In genomic region chr2:53106472-53106871, GRCm38 (mm10) we compare ENCODE assay signal across 20 mouse cellular contexts.
DNase-seq lines count a peak whose midpoint lies in the region; ATAC-seq and TF ChIP-seq lines count a peak whose summit lies in the region.
"Had no signal": no experiment of that assay in that cellular context is flagged by ENCODE, and none has a peak within 500 bp of the region (broad histone marks: within the 10 kb centered on the region; RNA-seq: fewer than 3 reads in every experiment).

No protein-coding gene starts in this region.

- no peaks in the 10 kb centered on the region for H3K4me1 ChIP-seq in forebrain, embryonic 14.5 days (ENCODE audit: control insufficient read depth, insufficient read depth, low read length)
- no peaks in the 10 kb centered on the region for H3K4me1 ChIP-seq in forebrain, embryonic 11.5 days (replicated peaks; ENCODE audit: control insufficient read depth, insufficient read depth, low read length)
- H3K4me1 ChIP-seq in hindbrain, embryonic 15.5 days (replicated peaks), result 0 out of 2 replicates have a peak, but pooled peaks cover 2% of the 10 kb centered on the region
- H3K4me1 ChIP-seq in hindbrain, embryonic 11.5 days (replicated peaks; ENCODE audit: control insufficient read depth, insufficient read depth, low read length), result no peaks in the 10 kb centered on the region
- H3K4me1 ChIP-seq in lung, embryonic 14.5 days (ENCODE audit: insufficient read depth), result no peaks in the 10 kb centered on the region
- H3K4me1 ChIP-seq in forebrain, embryonic 16.5 days (replicated peaks; ENCODE audit: control insufficient read depth, insufficient read depth, low read length), result peaks cover 7% of the 10 kb centered on the region; the same call in 1 of the 2 replicates
- H3K4me1 ChIP-seq: embryonic facial prominence, embryonic 13.5 days; heart, embryonic 13.5 days had no signal

- peak; percentile 16; the same call in 1 of the 2 replicates for ATAC-seq in forebrain, embryonic 14.5 days
- ATAC-seq in forebrain, embryonic 11.5 days (replicated peaks; ENCODE audit: low FRiP score), result no peak
- peak; percentile 21; the same call in 1 of the 2 replicates for ATAC-seq in hindbrain, embryonic 15.5 days (ENCODE audit: low FRiP score, low read depth)
- no peak for ATAC-seq in hindbrain, embryonic 11.5 days (ENCODE audit: low FRiP score)
- ATAC-seq in lung, embryonic 14.5 days (ENCODE audit: insufficient read depth), result peak; percentile 50; the same call in 1 of the 2 replicates
- peak; percentile 34 for ATAC-seq in forebrain, embryonic 16.5 days
- ATAC-seq: activated CD4-positive, CD25-positive, alpha-beta regulatory T cell, adult 4 months; Patski had no signal

- 82% methylated on average over 8 of the region's 8 CpGs for WGBS in forebrain, embryonic 14.5 days
- 95% methylated on average over 8 of the region's 8 CpGs for WGBS in forebrain, embryonic 11.5 days
- 88% methylated on average over 8 of the region's 8 CpGs for WGBS in hindbrain, embryonic 15.5 days
- 96% methylated on average over 8 of the region's 8 CpGs for WGBS in hindbrain, embryonic 11.5 days
- WGBS in lung, embryonic 14.5 days, result 65% methylated on average over 8 of the region's 8 CpGs
- 85% methylated on average over 8 of the region's 8 CpGs for WGBS in forebrain, embryonic 16.5 days

- TF ChIP-seq CTCF in lung, embryonic 14.5 days (IDR thresholded peaks at IDR 0.05; ENCODE audit: low read depth), result no peak

- no peak for DNase-seq in forebrain, embryonic 14.5 days (ENCODE audit: low spot score)
- no peak for DNase-seq in forebrain, embryonic 11.5 days (ENCODE audit: low spot score)
- DNase-seq in hindbrain, embryonic 11.5 days (ENCODE audit: low spot score), result no peak
- peak; percentile 48 for DNase-seq in lung, embryonic 14.5 days
- no peak for DNase-seq in lung, postnatal 10 days
- no peak for DNase-seq in gastrocnemius, postnatal 25 days
- DNase-seq: adrenal gland, postnatal 14 days; cerebellum, adult 11-12 months; cerebellum, adult 9-11 months; cerebellum, postnatal 36 days; gastrocnemius, postnatal 10 days; heart, postnatal 36 days; kidney, adult 11 months; kidney, adult 9 months had no signal

- peak overlapping the region; percentile 35; the same call in 1 of the 2 replicates for H3K27ac ChIP-seq in forebrain, embryonic 14.5 days (ENCODE audit: low read depth, low read length)
- no peak overlapping the region for H3K27ac ChIP-seq in forebrain, embryonic 11.5 days (ENCODE audit: low read depth, low read length)
- no peak overlapping the region for H3K27ac ChIP-seq in hindbrain, embryonic 15.5 days (replicated peaks)
- no peak overlapping the region for H3K27ac ChIP-seq in hindbrain, embryonic 11.5 days (ENCODE audit: low read depth, low read length)
- no peak overlapping the region for H3K27ac ChIP-seq in lung, embryonic 14.5 days (ENCODE audit: low read depth)
- H3K27ac ChIP-seq in forebrain, embryonic 16.5 days (ENCODE audit: low read length), result peak overlapping the region; percentile 20
- H3K27ac ChIP-seq: embryonic facial prominence, embryonic 13.5 days; heart, embryonic 13.5 days had no signal

- no peak overlapping the region for H3K4me2 ChIP-seq in forebrain, embryonic 14.5 days (ENCODE audit: low read length)
- H3K4me2 ChIP-seq in forebrain, embryonic 11.5 days (ENCODE audit: low read depth, low read length, severe bottlenecking), result no peak overlapping the region
- H3K4me2 ChIP-seq in hindbrain, embryonic 15.5 days, result no peak overlapping the region
- no peak overlapping the region for H3K4me2 ChIP-seq in hindbrain, embryonic 11.5 days (replicated peaks; ENCODE audit: low read depth, low read length)
- no peak overlapping the region for H3K4me2 ChIP-seq in lung, embryonic 14.5 days
- H3K4me2 ChIP-seq in forebrain, embryonic 16.5 days (ENCODE audit: low read length), result no peak overlapping the region
- H3K4me2 ChIP-seq: embryonic facial prominence, embryonic 13.5 days; heart, embryonic 13.5 days had no signal

- H3K9ac ChIP-seq in forebrain, embryonic 14.5 days (ENCODE audit: low read length), result no peak overlapping the region
- H3K9ac ChIP-seq in forebrain, embryonic 11.5 days (ENCODE audit: low read length), result no peak overlapping the region
- no peak overlapping the region for H3K9ac ChIP-seq in hindbrain, embryonic 15.5 days
- H3K9ac ChIP-seq in hindbrain, embryonic 11.5 days (ENCODE audit: low read depth, low read length), result no peak overlapping the region
- H3K9ac ChIP-seq in lung, embryonic 14.5 days, result no peak overlapping the region
- no peak overlapping the region for H3K9ac ChIP-seq in forebrain, embryonic 16.5 days (replicated peaks; ENCODE audit: low read depth, low read length)
- H3K9ac ChIP-seq: embryonic facial prominence, embryonic 13.5 days; heart, embryonic 13.5 days had no signal

- H3K9me3 ChIP-seq in forebrain, embryonic 14.5 days (replicated peaks; ENCODE audit: control insufficient read depth, low read length), result no peaks in the 10 kb centered on the region
- no peaks in the 10 kb centered on the region for H3K9me3 ChIP-seq in forebrain, embryonic 11.5 days (ENCODE audit: control insufficient read depth, low read length)
- H3K9me3 ChIP-seq in hindbrain, embryonic 15.5 days, result no peaks in the 10 kb centered on the region
- no peaks in the 10 kb centered on the region for H3K9me3 ChIP-seq in hindbrain, embryonic 11.5 days (ENCODE audit: control insufficient read depth, low read length)
- H3K9me3 ChIP-seq in lung, embryonic 14.5 days (ENCODE audit: low read depth, low read length), result no peaks in the 10 kb centered on the region
- no peaks in the 10 kb centered on the region for H3K9me3 ChIP-seq in forebrain, embryonic 16.5 days (ENCODE audit: control insufficient read depth, low read length)
- H3K9me3 ChIP-seq: embryonic facial prominence, embryonic 13.5 days; heart, embryonic 13.5 days had no signal

- no peak overlapping the region for H3K4me3 ChIP-seq in forebrain, embryonic 14.5 days (ENCODE audit: low read depth, low read length)
- H3K4me3 ChIP-seq in forebrain, embryonic 11.5 days (ENCODE audit: low read depth, low read length), result no peak overlapping the region
- no peak overlapping the region for H3K4me3 ChIP-seq in hindbrain, embryonic 15.5 days
- H3K4me3 ChIP-seq in hindbrain, embryonic 11.5 days (ENCODE audit: low read depth, low read length), result no peak overlapping the region
- H3K4me3 ChIP-seq in lung, embryonic 14.5 days (ENCODE audit: low read depth, low read length), result no peak overlapping the region
- H3K4me3 ChIP-seq in forebrain, embryonic 16.5 days (replicated peaks; ENCODE audit: low read length), result no peak overlapping the region
- H3K4me3 ChIP-seq: embryonic facial prominence, embryonic 13.5 days; heart, embryonic 13.5 days had no signal

- peaks cover 75% of the 10 kb centered on the region for H3K36me3 ChIP-seq in forebrain, embryonic 14.5 days (ENCODE audit: control insufficient read depth, insufficient read depth, low read length)
- peaks cover 10% of the 10 kb centered on the region; the same call in 1 of the 2 replicates for H3K36me3 ChIP-seq in forebrain, embryonic 11.5 days (ENCODE audit: control insufficient read depth, insufficient read depth, low read length)
- peaks cover 62% of the 10 kb centered on the region for H3K36me3 ChIP-seq in hindbrain, embryonic 15.5 days
- no peaks in the 10 kb centered on the region for H3K36me3 ChIP-seq in hindbrain, embryonic 11.5 days (ENCODE audit: control insufficient read depth, insufficient read depth, low read length)
- peaks cover 12% of the 10 kb centered on the region; the same call in 1 of the 2 replicates for H3K36me3 ChIP-seq in lung, embryonic 14.5 days (ENCODE audit: insufficient read depth)
- peaks cover 19% of the 10 kb centered on the region for H3K36me3 ChIP-seq in forebrain, embryonic 16.5 days (ENCODE audit: control insufficient read depth, insufficient read depth)

- H3K27me3 ChIP-seq in forebrain, embryonic 14.5 days (replicated peaks; ENCODE audit: control insufficient read depth, insufficient read depth, low read length), result no peaks in the 10 kb centered on the region
- H3K27me3 ChIP-seq in forebrain, embryonic 11.5 days (ENCODE audit: control insufficient read depth, insufficient read depth, low read length), result no peaks in the 10 kb centered on the region
- no peaks in the 10 kb centered on the region for H3K27me3 ChIP-seq in hindbrain, embryonic 15.5 days
- H3K27me3 ChIP-seq in hindbrain, embryonic 11.5 days (ENCODE audit: control insufficient read depth, insufficient read depth, low read length), result no peaks in the 10 kb centered on the region
- no peaks in the 10 kb centered on the region for H3K27me3 ChIP-seq in lung, embryonic 14.5 days (ENCODE audit: insufficient read depth, low read length)
- H3K27me3 ChIP-seq in forebrain, embryonic 16.5 days (replicated peaks; ENCODE audit: control insufficient read depth, insufficient read depth, low read length), result no peaks in the 10 kb centered on the region
- H3K27me3 ChIP-seq: embryonic facial prominence, embryonic 13.5 days; heart, embryonic 13.5 days; Patski had no signal

Comparison
In these comparisons a context has a peak if more than half of its experiments do, and no peak if none do; other contexts are left out.
1. ATAC-seq: peak in forebrain, embryonic 14.5 days (single experiment), hindbrain, embryonic 15.5 days (single experiment), lung, embryonic 14.5 days (single experiment) and forebrain, embryonic 16.5 days (single experiment); none in forebrain, embryonic 11.5 days (single experiment) and hindbrain, embryonic 11.5 days (single experiment).
2. H3K27ac ChIP-seq: peak in forebrain, embryonic 14.5 days (single experiment) and forebrain, embryonic 16.5 days (single experiment); none in forebrain, embryonic 11.5 days (single experiment), hindbrain, embryonic 15.5 days (single experiment), hindbrain, embryonic 11.5 days (single experiment) and lung, embryonic 14.5 days (single experiment).